Mouse (Mus musculus) large intestine, adult 2 months (tissue): ENCODE results near the gene F8a. TPM values are rescaled to one million over a fixed set of nuclear protein-coding genes. Genes with fewer than 3 reads are reported as not detected.
"Not testable (repeated sequence)": the region's sequence is repeated elsewhere in the genome, so short reads cannot be mapped to it uniquely, and the experiment has no call there.

ENCODE experiments used
- DNase-seq: peaks from one replicate; pipeline ENCODE4 v3.0.0-alpha.2; 2012; ENCODE audit warnings: low read depth, low spot score
- WGBS: fragments of 180-500 bp; shearing (Covaris S2); methylation state at CpG from one replicate; pipeline ENCODE4 v1.1.7; 2018; 5-methylcytosine and 5-hydroxymethylcytosine counted together
- polyA plus RNA-seq: library from polyadenylated mRNA; depleted of rRNA; stranded (reverse); fragments of >200 nt; gene quantifications from 2 replicates; pipeline ENCODE4 v1.2.3, GENCODE M21; 2012; rRNA removed

Gene F8a
- 7.2 and 7.7 TPM in 2 replicates for polyA plus RNA-seq

- DNase-seq: no peak
- 17% methylated on average over 39 of the region's 39 CpGs for WGBS
Observed at GRCm38 (mm10) chrX:73227914-73228605, at the start of gene F8a. Gene F8a (plus strand): TSS chrX:73228291.

DNA sequence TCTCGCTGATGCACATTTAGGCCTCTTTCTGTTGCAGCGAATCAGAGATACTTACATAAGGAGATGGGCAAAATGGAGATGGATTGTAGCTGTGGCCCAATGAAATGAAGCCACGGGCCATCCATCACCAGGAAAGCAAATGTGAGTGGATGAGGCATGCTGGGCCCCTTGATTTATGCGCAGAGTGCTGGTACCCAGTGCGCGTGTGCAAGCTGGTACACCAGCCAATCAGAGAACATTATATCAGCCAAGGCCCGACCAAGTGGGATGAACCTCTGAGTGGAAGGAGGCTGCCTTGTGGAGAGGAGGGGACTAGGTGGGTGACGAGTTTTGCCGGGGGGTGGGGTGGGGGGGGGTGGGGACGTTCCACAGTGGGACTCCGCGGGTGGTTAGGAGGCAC is 36.2 kb upstream of the F8a start, which contains the start of gene Xlr3b:
Gene Xlr3b (plus strand): TSS at position 274 of the 400 bp plus-strand sequence.
- WGBS: 83% methylated on average over 12 of the region's 12 CpGs
- DNase-seq: not testable (repeated sequence)

GRCm38 (mm10) chrX:73213819-73214564 is 14.1 kb upstream of the F8a start, which contains the start of gene Xlr4b:
Gene Xlr4b (plus strand): TSS chrX:73214333.
- not testable (repeated sequence) for DNase-seq
- 82% methylated on average over 19 of the region's 19 CpGs for WGBS

DNA sequence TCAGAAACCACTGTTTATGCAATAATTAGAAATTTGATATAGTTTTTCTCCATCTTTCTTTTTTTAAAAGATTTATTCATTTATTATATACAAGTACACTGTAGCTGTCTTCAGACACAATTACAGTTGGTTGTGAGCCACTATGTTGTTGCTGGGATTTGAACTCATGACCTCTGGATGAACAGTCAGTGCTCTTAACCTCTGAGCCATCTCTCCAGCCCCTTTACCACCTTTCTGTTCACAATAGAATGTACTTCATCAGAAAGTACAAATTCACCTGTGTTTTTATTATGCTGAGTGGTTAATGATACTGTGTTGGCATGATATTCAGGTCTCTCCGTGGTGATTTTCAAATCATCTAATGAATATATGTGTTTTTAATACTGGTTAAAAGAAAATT is 2.7 kb upstream of the F8a start:
- no peak for DNase-seq
- 67% methylated on average over 1 of the region's 1 CpGs for WGBS

- 23% methylated on average over 50 of the region's 51 CpGs for WGBS
- DNase-seq: no peak
Observed at GRCm38 (mm10) chrX:73228606-73229214, 619 bp downstream of the F8a start.

DNA sequence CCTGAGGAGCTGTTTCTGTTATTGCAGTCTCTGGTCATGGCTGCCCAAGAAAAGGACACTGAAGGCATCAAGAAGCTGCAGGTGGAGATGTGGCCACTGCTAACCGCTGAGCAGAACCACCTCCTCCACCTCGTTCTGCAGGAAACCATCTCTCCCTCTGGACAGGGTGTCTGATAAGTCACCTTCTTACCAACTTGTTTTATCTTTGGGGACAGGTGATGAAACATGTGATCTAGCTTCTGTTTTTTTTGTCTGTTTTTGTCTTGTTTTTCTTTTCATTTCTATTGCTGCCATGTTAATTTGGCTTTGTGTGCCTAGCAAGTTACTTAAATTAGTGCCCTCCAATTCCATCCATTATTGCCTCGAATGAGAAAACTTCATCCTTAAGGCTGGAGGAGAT is 1.2 kb downstream of the F8a start:
- WGBS: 15% methylated on average over 3 of the region's 3 CpGs
- no peak for DNase-seq

GRCm38 (mm10) chrX:73242821-73243325 is 14.8 kb downstream of the F8a start, which contains the start of gene Xlr4c:
Gene Xlr4c (minus strand): TSS chrX:73243130.
- not testable (repeated sequence) for DNase-seq
- WGBS: 79% methylated on average over 14 of the region's 14 CpGs

GRCm38 (mm10) chrX:73262428-73262827 is 34.3 kb downstream of the F8a start:
- WGBS: 85% methylated on average over 1 of the region's 2 CpGs
- not testable (repeated sequence) for DNase-seq

DNA sequence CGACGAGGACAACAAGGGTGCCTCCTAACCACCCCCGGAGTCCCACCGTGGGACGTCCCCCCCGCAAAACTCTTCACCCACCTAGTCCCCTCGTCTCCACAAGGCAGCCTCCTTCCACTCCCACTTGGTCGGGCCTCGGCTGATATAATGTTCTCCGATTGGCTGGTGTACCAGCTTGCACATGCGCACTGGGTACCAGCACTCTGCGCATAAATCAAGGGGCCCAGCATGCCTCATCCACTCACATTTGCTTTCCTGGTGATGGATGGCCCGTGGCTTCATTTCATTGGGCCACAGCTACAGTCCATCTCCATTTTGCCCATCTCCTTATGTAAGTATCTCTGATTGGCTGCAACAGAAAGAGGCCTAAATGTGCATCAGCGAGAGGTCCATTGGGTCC is 37.2 kb downstream of the F8a start, which contains the start of gene Xlr3c:
Gene Xlr3c (minus strand): TSS at position 121 of the 400 bp plus-strand sequence.
- DNase-seq: not testable (repeated sequence)
- 90% methylated on average over 14 of the region's 14 CpGs for whole genome bisulfite sequencing

Other genes starting within 250 kb of the F8a start
- gene Zfp185, start 241.0 kb upstream of the F8a start, polyA plus RNA-seq: 0.32 and 0.36 TPM in 2 replicates
- gene Pnma5, start 191.2 kb upstream of the F8a start, polyA plus RNA-seq: not detected in 2 replicates
- gene Pnma3, start 163.5 kb upstream of the F8a start, polyA plus RNA-seq: 0.04 and 0.10 TPM in 2 replicates
- gene Xlr4a, start 145.8 kb upstream of the F8a start, polyA plus RNA-seq: 0.32 TPM in 2 replicates
- gene Xlr3a, start 131.2 kb upstream of the F8a start, polyA plus RNA-seq: 0.55 and 0.92 TPM in 2 replicates
- 0.05 and 0.10 TPM in 2 replicates for gene Gm14685, start 111.2 kb upstream of the F8a start, polyA plus RNA-seq
- 0.07 TPM in 1 of 2 replicates, not detected in the other for gene Xlr5b, start 79.5 kb upstream of the F8a start, polyA plus RNA-seq
- not detected in 2 replicates for gene DXBay18, start 78.8 kb upstream of the F8a start, polyA plus RNA-seq
- gene Spin2d, start 51.3 kb upstream of the F8a start, polyA plus RNA-seq: not detected in 2 replicates
- gene Xlr3b, start 36.1 kb upstream of the F8a start, polyA plus RNA-seq: 0.22 TPM in 1 of 2 replicates, not detected in the other
- 0.47 and 0.99 TPM in 2 replicates for gene Xlr4b, start 14.0 kb upstream of the F8a start, polyA plus RNA-seq
- 0.41 and 0.74 TPM in 2 replicates for gene Xlr4c, start 14.8 kb downstream of the F8a start, polyA plus RNA-seq
- not detected in 2 replicates for gene Xlr3c, start 37.1 kb downstream of the F8a start, polyA plus RNA-seq
- not detected in 2 replicates for gene Xlr5a, start 64.7 kb downstream of the F8a start, polyA plus RNA-seq
- not detected in 2 replicates for gene Xlr5c, start 64.7 kb downstream of the F8a start, polyA plus RNA-seq
- not detected in 2 replicates for gene Gm45015, start 108.5 kb downstream of the F8a start, polyA plus RNA-seq
- 3.0 and 4.7 TPM in 2 replicates for gene Zfp275, start 114.3 kb downstream of the F8a start, polyA plus RNA-seq
- gene Gm18336, start 170.4 kb downstream of the F8a start, polyA plus RNA-seq: 0.07 TPM in 1 of 2 replicates, not detected in the other
- 0.27 and 1.3 TPM in 2 replicates for gene Zfp92, start 182.8 kb downstream of the F8a start, polyA plus RNA-seq
- gene Trex2, start 207.1 kb downstream of the F8a start, polyA plus RNA-seq: 2.5 and 7.0 TPM in 2 replicates
- gene Haus7, start 230.8 kb downstream of the F8a start, polyA plus RNA-seq: 16.3 and 18.2 TPM in 2 replicates